Mouse (Mus musculus): ENCODE results near the gene Adgrb2. TPM values are rescaled to one million over a fixed set of nuclear protein-coding genes. Genes with fewer than 3 reads are reported as not detected.

Gene Adgrb2
- polyA plus RNA-seq, 1 experiment = 6.7 TPM

DNA sequence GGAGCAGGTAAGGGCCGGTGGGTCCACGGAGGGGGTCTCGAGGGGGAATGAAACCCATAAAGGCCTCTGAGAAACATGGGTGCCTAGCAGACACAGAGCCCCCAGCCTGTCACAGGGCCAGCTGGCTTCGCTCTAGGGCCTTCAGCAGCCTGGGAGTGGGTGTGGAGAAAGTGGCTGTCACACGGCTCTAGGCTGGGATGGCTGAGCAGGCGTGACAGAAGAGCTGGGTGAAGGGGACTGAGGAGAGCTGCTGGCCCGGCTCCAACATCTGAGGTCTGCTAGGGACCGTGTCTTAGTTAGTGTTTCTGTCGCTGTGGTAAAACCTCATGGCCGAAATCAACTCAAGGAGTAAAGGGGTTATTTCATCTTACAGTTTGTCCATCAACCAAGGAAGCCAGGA lies 17.5 kb downstream of the Adgrb2 start:
- TF ChIP-seq CTCF (IDR thresholded peaks at IDR 0.05; ENCODE audit: borderline replicate concordance, control insufficient read depth, extremely low read depth, insufficient read depth, low read length, poor library complexity) = no peak
- TF ChIP-seq POLR2A (IDR thresholded peaks at IDR 0.05; ENCODE audit: control insufficient read depth, extremely low read depth, insufficient read depth, low read length, poor library complexity) = no peak
- WGBS = 59% methylated on average over 10 of the region's 10 CpGs
- no peak overlapping the region for H3K4me3 ChIP-seq (ENCODE audit: control insufficient read depth, insufficient read depth, low read length)

DNA sequence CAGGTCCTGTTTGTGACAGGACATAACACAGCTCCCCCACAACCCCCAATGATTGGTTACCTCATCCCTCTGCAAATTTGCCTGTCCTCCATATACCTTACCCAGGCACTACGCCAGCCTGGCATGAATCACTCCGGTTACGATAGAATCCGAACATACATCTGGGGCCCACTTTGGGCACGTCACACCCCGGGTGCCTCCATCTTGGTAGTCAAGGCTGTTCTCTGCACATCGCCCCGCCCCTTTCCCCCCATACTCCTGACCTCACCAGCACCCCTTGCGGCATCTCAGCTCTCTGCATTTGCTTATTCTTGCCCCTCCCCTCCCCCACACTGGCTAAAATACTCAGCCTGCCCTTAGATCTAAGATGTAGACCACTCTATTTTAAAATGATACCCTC lies 20.9 kb downstream of the Adgrb2 start:
- TF ChIP-seq POLR2A (IDR thresholded peaks at IDR 0.05; ENCODE audit: control insufficient read depth, extremely low read depth, insufficient read depth, low read length, poor library complexity) = no peak
- no peak for TF ChIP-seq CTCF (IDR thresholded peaks at IDR 0.05; ENCODE audit: borderline replicate concordance, control insufficient read depth, extremely low read depth, insufficient read depth, low read length, poor library complexity)
- H3K4me3 ChIP-seq (ENCODE audit: control insufficient read depth, insufficient read depth, low read length) = no peak overlapping the region
- H3K36me3 ChIP-seq (ENCODE audit: control insufficient read depth, insufficient read depth, low read length) = no peaks in the 10 kb centered on the region
- H3K4me1 ChIP-seq (replicated peaks; ENCODE audit: control insufficient read depth, insufficient read depth, low read length) = peaks cover 8% of the 10 kb centered on the region
- DNase-seq = no peak
- WGBS = 85% methylated on average over 9 of the region's 9 CpGs
- H3K27ac ChIP-seq (ENCODE audit: control insufficient read depth, insufficient read depth, low read length) = no peak overlapping the region
- no peaks in the 10 kb centered on the region; the same call in 1 of the 2 replicates for H3K27me3 ChIP-seq (ENCODE audit: control insufficient read depth, insufficient read depth, low read length)

More for the DNA sequence above, 17.5 kb downstream of the Adgrb2 start:
- no peak for DNase-seq
- no peaks in the 10 kb centered on the region for H3K36me3 ChIP-seq (ENCODE audit: control insufficient read depth, insufficient read depth, low read length)
- no peak overlapping the region for H3K27ac ChIP-seq (ENCODE audit: control insufficient read depth, insufficient read depth, low read length)
- peaks cover 8% of the 10 kb centered on the region for H3K4me1 ChIP-seq (replicated peaks; ENCODE audit: control insufficient read depth, insufficient read depth, low read length)
- peaks cover 2% of the 10 kb centered on the region; the same call in 1 of the 2 replicates for H3K27me3 ChIP-seq (ENCODE audit: control insufficient read depth, insufficient read depth, low read length)

DNA sequence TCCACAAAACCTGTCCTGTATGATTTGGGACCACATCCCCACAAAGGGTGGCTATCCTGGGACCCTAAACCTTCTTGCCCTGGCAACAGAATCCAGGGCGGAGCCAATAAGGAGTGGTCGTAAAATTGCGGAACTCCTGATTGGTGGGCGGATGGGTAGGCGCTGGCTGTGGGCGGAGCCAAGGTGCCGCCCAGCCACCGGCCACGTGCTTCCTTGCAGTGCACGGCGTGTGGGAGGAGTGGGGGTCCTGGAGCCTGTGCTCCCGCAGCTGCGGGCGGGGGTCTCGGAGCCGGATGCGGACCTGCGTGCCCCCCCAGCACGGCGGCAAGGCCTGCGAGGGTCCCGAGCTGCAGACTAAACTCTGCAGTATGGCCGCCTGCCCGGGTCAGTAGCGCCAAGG lies 21.9 kb downstream of the Adgrb2 start:
- H3K27me3 ChIP-seq (ENCODE audit: control insufficient read depth, insufficient read depth, low read length) = no peaks in the 10 kb centered on the region; the same call in 1 of the 2 replicates
- no peak for DNase-seq
- no peak overlapping the region for H3K4me3 ChIP-seq (ENCODE audit: control insufficient read depth, insufficient read depth, low read length)
- no peak overlapping the region for H3K27ac ChIP-seq (ENCODE audit: control insufficient read depth, insufficient read depth, low read length)
- WGBS = 17% methylated on average over 25 of the region's 25 CpGs
- H3K4me1 ChIP-seq (replicated peaks; ENCODE audit: control insufficient read depth, insufficient read depth, low read length) = peaks cover 8% of the 10 kb centered on the region
- H3K36me3 ChIP-seq (ENCODE audit: control insufficient read depth, insufficient read depth, low read length) = no peaks in the 10 kb centered on the region
- TF ChIP-seq CTCF (IDR thresholded peaks at IDR 0.05; ENCODE audit: borderline replicate concordance, control insufficient read depth, extremely low read depth, insufficient read depth, low read length, poor library complexity) (no peak), POLR2A (IDR thresholded peaks at IDR 0.05; ENCODE audit: control insufficient read depth, extremely low read depth, insufficient read depth, low read length, poor library complexity) (no peak)

DNA sequence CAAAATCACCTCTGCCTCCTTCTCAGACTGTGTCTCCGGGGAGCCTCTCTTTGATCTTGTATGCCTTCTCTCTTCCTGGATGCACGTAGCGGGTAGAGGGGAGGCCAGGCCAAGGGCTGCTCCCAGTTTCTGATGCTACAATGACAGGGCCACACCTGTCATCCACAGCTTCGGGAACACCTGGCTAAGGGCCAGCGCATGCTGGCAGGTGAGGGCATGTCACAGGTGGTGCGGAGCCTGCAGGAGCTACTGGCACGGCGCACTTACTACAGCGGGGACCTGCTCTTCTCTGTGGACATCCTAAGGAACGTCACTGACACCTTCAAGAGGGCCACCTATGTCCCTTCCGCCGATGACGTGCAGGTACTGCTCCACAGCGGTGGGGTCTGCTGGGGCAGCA lies 24.4 kb downstream of the Adgrb2 start:
- TF ChIP-seq CTCF (IDR thresholded peaks at IDR 0.05; ENCODE audit: borderline replicate concordance, control insufficient read depth, extremely low read depth, insufficient read depth, low read length, poor library complexity) (no peak), POLR2A (IDR thresholded peaks at IDR 0.05; ENCODE audit: control insufficient read depth, extremely low read depth, insufficient read depth, low read length, poor library complexity) (no peak)
- no peak overlapping the region for H3K27ac ChIP-seq (ENCODE audit: control insufficient read depth, insufficient read depth, low read length)
- no peaks in the 10 kb centered on the region; the same call in 1 of the 2 replicates for H3K27me3 ChIP-seq (ENCODE audit: control insufficient read depth, insufficient read depth, low read length)
- H3K4me3 ChIP-seq (ENCODE audit: control insufficient read depth, insufficient read depth, low read length) = no peak overlapping the region
- WGBS = 81% methylated on average over 14 of the region's 14 CpGs
- peaks cover 15% of the 10 kb centered on the region for H3K4me1 ChIP-seq (replicated peaks; ENCODE audit: control insufficient read depth, insufficient read depth, low read length)
- DNase-seq = no peak
- H3K36me3 ChIP-seq (ENCODE audit: control insufficient read depth, insufficient read depth, low read length) = no peaks in the 10 kb centered on the region

DNA sequence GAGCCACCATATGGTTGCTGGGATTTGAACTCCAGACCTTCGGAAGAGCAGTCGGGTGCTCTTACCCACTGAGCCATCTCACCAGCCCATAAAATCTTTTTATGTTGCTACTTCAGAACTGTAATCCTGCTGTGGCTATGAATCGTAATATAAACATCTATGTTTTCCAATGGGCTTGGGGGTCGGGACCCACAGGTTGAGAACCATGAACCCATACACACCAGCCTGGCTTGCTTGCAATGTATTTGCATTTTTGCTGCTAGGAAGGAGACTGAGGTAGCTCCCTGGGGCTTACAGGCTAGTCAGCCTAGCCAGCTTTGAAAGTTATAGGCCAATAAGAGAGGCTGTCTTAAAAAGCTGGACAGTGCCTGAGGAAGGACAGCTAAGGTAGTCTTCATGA lies 26.1 kb downstream of the Adgrb2 start:
- TF ChIP-seq CTCF (IDR thresholded peaks at IDR 0.05; ENCODE audit: borderline replicate concordance, control insufficient read depth, extremely low read depth, insufficient read depth, low read length, poor library complexity) (no peak), POLR2A (IDR thresholded peaks at IDR 0.05; ENCODE audit: control insufficient read depth, extremely low read depth, insufficient read depth, low read length, poor library complexity) (no peak)
- WGBS = 97% methylated on average over 4 of the region's 4 CpGs
- Histone ChIP-seq H3K4me1 (replicated peaks; ENCODE audit: control insufficient read depth, insufficient read depth, low read length) (peaks cover 18% of the 10 kb centered on the region), H3K27ac (ENCODE audit: control insufficient read depth, insufficient read depth, low read length) (no peak overlapping the region), H3K36me3 (ENCODE audit: control insufficient read depth, insufficient read depth, low read length) (no peaks in the 10 kb centered on the region), H3K4me3 (ENCODE audit: control insufficient read depth, insufficient read depth, low read length) (no peak overlapping the region), H3K27me3 (ENCODE audit: control insufficient read depth, insufficient read depth, low read length) (no peaks in the 10 kb centered on the region; the same call in 1 of the 2 replicates)
- no peak for DNase-seq

DNA sequence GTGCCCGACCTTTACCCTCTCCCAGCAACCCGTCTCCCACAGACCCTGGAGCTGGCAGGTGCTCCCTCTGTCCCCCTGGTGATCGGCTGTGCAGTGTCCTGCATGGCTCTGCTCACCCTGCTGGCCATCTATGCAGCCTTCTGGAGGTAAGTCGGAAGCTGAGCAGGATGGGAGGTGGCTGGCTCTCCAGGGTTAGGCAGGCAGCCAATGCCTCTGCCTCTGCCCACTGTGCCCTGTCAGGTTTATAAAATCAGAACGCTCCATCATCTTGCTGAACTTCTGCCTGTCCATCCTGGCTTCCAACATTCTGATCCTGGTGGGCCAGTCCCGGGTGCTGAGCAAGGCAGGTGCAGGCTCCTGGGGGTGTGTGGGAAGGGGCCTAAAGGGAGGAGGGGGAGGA lies 27.6 kb downstream of the Adgrb2 start:
- TF ChIP-seq CTCF (IDR thresholded peaks at IDR 0.05; ENCODE audit: borderline replicate concordance, control insufficient read depth, extremely low read depth, insufficient read depth, low read length, poor library complexity) (no peak), POLR2A (IDR thresholded peaks at IDR 0.05; ENCODE audit: control insufficient read depth, extremely low read depth, insufficient read depth, low read length, poor library complexity) (no peak)
- no peak for DNase-seq
- no peak overlapping the region for H3K27ac ChIP-seq (ENCODE audit: control insufficient read depth, insufficient read depth, low read length)
- H3K36me3 ChIP-seq (ENCODE audit: control insufficient read depth, insufficient read depth, low read length) = no peaks in the 10 kb centered on the region
- peaks cover 26% of the 10 kb centered on the region for H3K4me1 ChIP-seq (replicated peaks; ENCODE audit: control insufficient read depth, insufficient read depth, low read length)
- H3K4me3 ChIP-seq (ENCODE audit: control insufficient read depth, insufficient read depth, low read length) = no peak overlapping the region
- WGBS = 88% methylated on average over 6 of the region's 6 CpGs
- no peaks in the 10 kb centered on the region for H3K27me3 ChIP-seq (ENCODE audit: control insufficient read depth, insufficient read depth, low read length)

DNA sequence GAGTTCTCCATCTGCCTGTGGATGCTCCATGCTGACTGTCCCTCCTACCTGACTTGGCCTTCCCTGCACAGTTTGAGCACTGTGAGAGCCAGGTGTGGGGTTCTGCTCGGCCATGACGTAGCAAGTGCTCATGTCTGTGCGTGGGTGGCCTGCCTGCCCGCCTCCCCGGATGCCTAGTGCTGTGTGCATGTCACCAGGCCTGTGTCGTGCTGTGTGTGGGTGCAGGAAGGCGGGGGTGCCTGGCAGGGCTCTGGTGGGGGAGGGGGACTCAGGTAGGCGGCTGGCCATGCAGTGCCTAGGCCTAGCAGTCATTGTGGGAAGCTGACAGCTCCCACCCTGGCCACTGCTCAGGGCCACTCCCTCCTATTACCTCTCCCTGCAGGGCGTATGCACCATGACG lies 28.4 kb downstream of the Adgrb2 start:
- Histone ChIP-seq H3K27ac (ENCODE audit: control insufficient read depth, insufficient read depth, low read length) (no peak overlapping the region), H3K4me3 (ENCODE audit: control insufficient read depth, insufficient read depth, low read length) (no peak overlapping the region), H3K4me1 (replicated peaks; ENCODE audit: control insufficient read depth, insufficient read depth, low read length) (peaks cover 35% of the 10 kb centered on the region), H3K27me3 (ENCODE audit: control insufficient read depth, insufficient read depth, low read length) (no peaks in the 10 kb centered on the region), H3K36me3 (ENCODE audit: control insufficient read depth, insufficient read depth, low read length) (no peaks in the 10 kb centered on the region)
- 81% methylated on average over 10 of the region's 10 CpGs for WGBS
- no peak for TF ChIP-seq CTCF (IDR thresholded peaks at IDR 0.05; ENCODE audit: borderline replicate concordance, control insufficient read depth, extremely low read depth, insufficient read depth, low read length, poor library complexity)
- no peak for DNase-seq
